ENCODE assay signal across 20 mouse cellular contexts in genomic region chr6:124698751-124699150, GRCm38 (mm10). TPM values are rescaled to one million over a fixed set of nuclear protein-coding genes. Genes with fewer than 3 reads are reported as not detected.
A peak's percentile ranks its signal among the peaks of the same experiment; 100 is the strongest.
DNase-seq lines count a peak whose midpoint lies in the region; ATAC-seq and TF ChIP-seq lines count a peak whose summit lies in the region.
"Had no signal": no experiment of that assay in that cellular context is flagged by ENCODE, and none has a peak within 500 bp of the region (broad histone marks: within the 10 kb centered on the region; RNA-seq: fewer than 3 reads in every experiment).

No protein-coding gene starts in this region.

- no peaks in the 10 kb centered on the region for H3K9me3 ChIP-seq in liver, embryonic 11.5 days (ENCODE audit: control insufficient read depth, low read length)
- no peaks in the 10 kb centered on the region for H3K9me3 ChIP-seq in CH12.LX (replicated peaks; ENCODE audit: low read length)
- H3K9me3 ChIP-seq: embryonic facial prominence, embryonic 13.5 days; embryonic facial prominence, embryonic 15.5 days; forebrain, embryonic 10.5 days; forebrain, embryonic 12.5 days had no signal

- H3K4me3 ChIP-seq in cerebellum, adult 2 months (replicated peaks; ENCODE audit: insufficient read depth, low read depth, low read length): no peak overlapping the region
- no peak overlapping the region for H3K4me3 ChIP-seq in liver, adult 2 months (ENCODE audit: insufficient read depth, low read depth, low read length)
- no peak overlapping the region for H3K4me3 ChIP-seq in liver, embryonic 11.5 days (ENCODE audit: low read depth, low read length)
- no peak overlapping the region for H3K4me3 ChIP-seq in CH12.LX (replicated peaks in 1 of 3; ENCODE audit: low read depth in 2 of 3, low read length in 2 of 3, poor library complexity in 1 of 3)
- H3K4me3 ChIP-seq: embryonic facial prominence, embryonic 13.5 days; embryonic facial prominence, embryonic 15.5 days; erythroblast, embryonic 14.5 days; forebrain, embryonic 10.5 days; forebrain, embryonic 12.5 days had no signal

- in situ Hi-C loops in CH12.LX (cut with MboI; ENCODE audit: low pct_ligation_motif_present, low pct_unique_long_range_greater_than_20kb, low sequenced_read_pairs): no loop called here

- no peak overlapping the region for H3K4me2 ChIP-seq in liver, embryonic 11.5 days
- H3K4me2 ChIP-seq in CH12.LX (ENCODE audit: insufficient read depth, low read depth, poor library complexity, severe bottlenecking): no peak overlapping the region
- H3K4me2 ChIP-seq: embryonic facial prominence, embryonic 13.5 days; embryonic facial prominence, embryonic 15.5 days; forebrain, embryonic 12.5 days had no signal

- peak overlapping the region; percentile 25; the same call in 1 of the 2 replicates for H3K27ac ChIP-seq in cerebellum, adult 2 months (ENCODE audit: insufficient read depth, low read length)
- peak overlapping the region; percentile 83 for H3K27ac ChIP-seq in liver, adult 2 months (replicated peaks; ENCODE audit: insufficient read depth, low read depth, low read length)
- no peak overlapping the region for H3K27ac ChIP-seq in liver, embryonic 11.5 days (ENCODE audit: low read depth, low read length)
- H3K27ac ChIP-seq in CH12.LX (ENCODE audit: insufficient read depth, low read depth): 0 out of 2 replicates have a peak overlapping the region, but pooled peaks have one; percentile 3
- H3K27ac ChIP-seq: embryonic facial prominence, embryonic 13.5 days; embryonic facial prominence, embryonic 15.5 days; forebrain, embryonic 10.5 days; forebrain, embryonic 12.5 days had no signal

- DNase-seq in cerebellum, adult 2 months: no peak
- DNase-seq in liver, adult 2 months (ENCODE audit: extremely low read depth, low read depth, low spot score): peak; percentile 93
- DNase-seq in liver, embryonic 11.5 days (ENCODE audit: low spot score): no peak
- no peak for DNase-seq in CH12.LX (ENCODE audit: extremely low read depth)
- DNase-seq: adrenal gland, adult 2 months; adrenal gland, postnatal 10 days; adrenal gland, postnatal 25 days; B cell, adult 2 months; cerebellum, adult 11-12 months; cerebellum, adult 8-10 months; embryo, embryonic 11 days had no signal

- dilution Hi-C loops in CH12.LX (cut with MboI; ENCODE audit: extremely low pct_ligation_motif_present, extremely low pct_unique_long_range_greater_than_20kb, low sequenced_read_pairs): no loop called here

- 90% methylated on average over 6 of the region's 6 CpGs for WGBS in cerebellum, adult 2 months
- WGBS in liver, adult 2 months: 22% methylated on average over 6 of the region's 6 CpGs
- WGBS in liver, embryonic 11.5 days: 82% methylated on average over 6 of the region's 6 CpGs

- no peak for TF ChIP-seq POLR2A in cerebellum, adult 2 months (IDR thresholded peaks at IDR 0.05; ENCODE audit: borderline replicate concordance, insufficient read depth, low read length)
- no peak for TF ChIP-seq POLR2A in liver, adult 2 months (IDR thresholded peaks at IDR 0.05; ENCODE audit: extremely low read depth, insufficient read depth, low read length)
- no peak for TF ChIP-seq POLR2A in CH12.LX (IDR thresholded peaks at IDR 0.05; ENCODE audit: low read depth, low read length)

- H3K79me2 ChIP-seq in liver, adult 2 months (ENCODE audit: control insufficient read depth, insufficient read depth, low read length): peaks cover 2% of the 10 kb centered on the region; the same call in 1 of the 2 replicates
- peaks cover 4% of the 10 kb centered on the region; the same call in 1 of the 2 replicates for H3K79me2 ChIP-seq in CH12.LX (replicated peaks; ENCODE audit: control insufficient read depth, extremely low read depth, insufficient read depth, poor library complexity, severe bottlenecking)

- no peak for ATAC-seq in cerebellum, adult (ENCODE audit: insufficient number of reproducible peaks, low FRiP score, low TSS enrichment)
- ATAC-seq in liver, embryonic 11.5 days (replicated peaks; ENCODE audit: low FRiP score): no peak
- ATAC-seq: CD4-positive, CD25-positive, alpha-beta regulatory T cell, adult 4 months; forebrain, embryonic 14.5 days; forebrain, embryonic 16.5 days had no signal

- no peaks in the 10 kb centered on the region for H3K27me3 ChIP-seq in cerebellum, adult 2 months (ENCODE audit: control insufficient read depth, insufficient read depth, low read length)
- H3K27me3 ChIP-seq in liver, adult 2 months (ENCODE audit: control insufficient read depth, insufficient read depth, low read length): no peaks in the 10 kb centered on the region
- H3K27me3 ChIP-seq in liver, embryonic 11.5 days (replicated peaks; ENCODE audit: control insufficient read depth, insufficient read depth, low read length): no peaks in the 10 kb centered on the region
- H3K27me3 ChIP-seq in CH12.LX (replicated peaks): no peaks in the 10 kb centered on the region
- H3K27me3 ChIP-seq: embryonic facial prominence, embryonic 13.5 days; embryonic facial prominence, embryonic 15.5 days; forebrain, embryonic 12.5 days had no signal

- peak overlapping the region; percentile 35 for H3K9ac ChIP-seq in liver, adult 2 months (ENCODE audit: low read depth, low read length)
- no peak overlapping the region for H3K9ac ChIP-seq in liver, embryonic 11.5 days (ENCODE audit: low read depth, low read length)
- H3K9ac ChIP-seq in CH12.LX (ENCODE audit: insufficient read depth, low read depth): no peak overlapping the region
- H3K9ac ChIP-seq: embryonic facial prominence, embryonic 13.5 days; embryonic facial prominence, embryonic 15.5 days; forebrain, embryonic 12.5 days had no signal

- no peak for TF ChIP-seq CTCF in cerebellum, adult 2 months (IDR thresholded peaks at IDR 0.05; ENCODE audit: borderline replicate concordance, insufficient read depth, low read depth, low read length)
- no peak for TF ChIP-seq CTCF in liver, adult 2 months (IDR thresholded peaks at IDR 0.05; ENCODE audit: low read depth, low read length)
- no peak for TF ChIP-seq CTCF in CH12.LX (conservative IDR thresholded peaks at IDR 0.05 in 1 of 2, IDR thresholded peaks at IDR 0.05 in 1 of 2; ENCODE audit: low read depth in 2 of 2, low read length in 2 of 2)

- peaks cover 34% of the 10 kb centered on the region for H3K4me1 ChIP-seq in cerebellum, adult 2 months (ENCODE audit: control insufficient read depth, insufficient read depth, low read length)
- H3K4me1 ChIP-seq in liver, adult 2 months (ENCODE audit: control insufficient read depth, insufficient read depth, low read length): peaks cover 44% of the 10 kb centered on the region
- peaks cover 4% of the 10 kb centered on the region; the same call in 1 of the 2 replicates for H3K4me1 ChIP-seq in liver, embryonic 11.5 days (replicated peaks; ENCODE audit: control insufficient read depth, insufficient read depth, low read length)
- H3K4me1 ChIP-seq in CH12.LX (ENCODE audit: control insufficient read depth in 1 of 2, insufficient read depth in 2 of 2): peaks cover 15 to 54% of the 10 kb centered on the region in 2 experiments

- peaks cover 23% of the 10 kb centered on the region; the same call in 1 of the 2 replicates for H3K36me3 ChIP-seq in liver, adult 2 months (ENCODE audit: control insufficient read depth, insufficient read depth, low read length)
- peaks cover 24% of the 10 kb centered on the region for H3K36me3 ChIP-seq in liver, embryonic 11.5 days (ENCODE audit: control insufficient read depth, insufficient read depth, low read length)
- H3K36me3 ChIP-seq in CH12.LX (replicated peaks in 1 of 2; ENCODE audit: control insufficient read depth in 1 of 2, insufficient read depth in 1 of 2, low read length in 1 of 2): peaks cover 56 to 81% of the 10 kb centered on the region in 2 experiments

- no peak for TF ChIP-seq RAD21 in CH12.LX (IDR thresholded peaks at IDR 0.05; ENCODE audit: low read depth, low read length)

- TF ChIP-seq EP300 in CH12.LX (IDR thresholded peaks at IDR 0.05; ENCODE audit: low read length): no peak

RNA-seq across cellular contexts. Expression of gene Emg1, which starts 13.2 kb away (rescaled TPM):
- 93.3 and 101 TPM in 2 replicates for polyA plus RNA-seq in cerebellum, adult 2 months (2012; rRNA removed)
- 97.4 and 99.6 TPM in 2 replicates for total RNA-seq in liver, adult 2 months (2014; rRNA removed)
- 46.0 and 56.3 TPM in 2 replicates for polyA plus RNA-seq in liver, adult 2 months (2012; rRNA removed)
- 311 and 329 TPM in 2 replicates for polyA plus RNA-seq in liver, embryonic 11.5 days (2014; fragmentation: Nextera tagmentation; extraction: Ambion mirVana)
- total RNA-seq in CH12.LX (2012; rRNA removed): 352 and 439 TPM in 2 replicates
- 481 and 498 TPM in 2 replicates for total RNA-seq in CH12.LX (2014; rRNA removed)
- polyA plus RNA-seq in CH12.LX (2012; ENCODE audit: insufficient read length, low read depth): 301 and 408 TPM in 2 replicates

RNA-seq across cellular contexts. Expression of gene Phb2, which starts 13.4 kb away (rescaled TPM):
- 114 and 115 TPM in 2 replicates for polyA plus RNA-seq in cerebellum, adult 2 months (2012; rRNA removed)
- total RNA-seq in liver, adult 2 months (2014; rRNA removed): 140 and 151 TPM in 2 replicates
- polyA plus RNA-seq in liver, adult 2 months (2012; rRNA removed): 209 and 210 TPM in 2 replicates
- polyA plus RNA-seq in liver, embryonic 11.5 days (2014; fragmentation: Nextera tagmentation; extraction: Ambion mirVana): 640 and 660 TPM in 2 replicates
- 440 and 578 TPM in 2 replicates for total RNA-seq in CH12.LX (2012; rRNA removed)
- total RNA-seq in CH12.LX (2014; rRNA removed): 380 and 405 TPM in 2 replicates
- polyA plus RNA-seq in CH12.LX (2012; ENCODE audit: insufficient read length, low read depth): 623 and 694 TPM in 2 replicates

RNA-seq across cellular contexts. Expression of gene Lpcat3, which starts 35.9 kb away (rescaled TPM):
- polyA plus RNA-seq in cerebellum, adult 2 months (2012; rRNA removed): 56.4 and 60.0 TPM in 2 replicates
- total RNA-seq in liver, adult 2 months (2014; rRNA removed): 72.4 and 99.9 TPM in 2 replicates
- 172 and 188 TPM in 2 replicates for polyA plus RNA-seq in liver, adult 2 months (2012; rRNA removed)
- 84.2 and 90.0 TPM in 2 replicates for polyA plus RNA-seq in liver, embryonic 11.5 days (2014; fragmentation: Nextera tagmentation; extraction: Ambion mirVana)
- 52.9 and 53.4 TPM in 2 replicates for total RNA-seq in CH12.LX (2012; rRNA removed)
- total RNA-seq in CH12.LX (2014; rRNA removed): 68.0 and 77.0 TPM in 2 replicates
- 86.9 and 113 TPM in 2 replicates for polyA plus RNA-seq in CH12.LX (2012; ENCODE audit: insufficient read length, low read depth)

RNA-seq across cellular contexts. Expression of gene Ptpn6, which starts 39.8 kb away (rescaled TPM):
- polyA plus RNA-seq in cerebellum, adult 2 months (2012; rRNA removed): 2.2 and 2.4 TPM in 2 replicates
- total RNA-seq in liver, adult 2 months (2014; rRNA removed): 16.7 and 19.7 TPM in 2 replicates
- polyA plus RNA-seq in liver, adult 2 months (2012; rRNA removed): 17.3 and 17.8 TPM in 2 replicates
- polyA plus RNA-seq in liver, embryonic 11.5 days (2014; fragmentation: Nextera tagmentation; extraction: Ambion mirVana): 49.5 and 50.3 TPM in 2 replicates
- total RNA-seq in CH12.LX (2012; rRNA removed) (247 and 283 TPM in 2 replicates), CH12.LX (2014; rRNA removed) (300 and 327 TPM in 2 replicates)
- polyA plus RNA-seq in CH12.LX (2012; ENCODE audit: insufficient read length, low read depth): 585 and 814 TPM in 2 replicates

RNA-seq across cellular contexts. Expression of gene Grcc10, which starts 42.4 kb away (rescaled TPM):
- polyA plus RNA-seq in cerebellum, adult 2 months (2012; rRNA removed): 320 and 329 TPM in 2 replicates
- 125 and 140 TPM in 2 replicates for total RNA-seq in liver, adult 2 months (2014; rRNA removed)
- polyA plus RNA-seq in liver, adult 2 months (2012; rRNA removed): 203 and 216 TPM in 2 replicates
- 147 and 167 TPM in 2 replicates for polyA plus RNA-seq in liver, embryonic 11.5 days (2014; fragmentation: Nextera tagmentation; extraction: Ambion mirVana)
- total RNA-seq in CH12.LX (2012; rRNA removed) (146 and 197 TPM in 2 replicates), CH12.LX (2014; rRNA removed) (59.3 and 64.3 TPM in 2 replicates)
- polyA plus RNA-seq in CH12.LX (2012; ENCODE audit: insufficient read length, low read depth): 88.4 and 93.7 TPM in 2 replicates
